In the genomic region with DNA sequence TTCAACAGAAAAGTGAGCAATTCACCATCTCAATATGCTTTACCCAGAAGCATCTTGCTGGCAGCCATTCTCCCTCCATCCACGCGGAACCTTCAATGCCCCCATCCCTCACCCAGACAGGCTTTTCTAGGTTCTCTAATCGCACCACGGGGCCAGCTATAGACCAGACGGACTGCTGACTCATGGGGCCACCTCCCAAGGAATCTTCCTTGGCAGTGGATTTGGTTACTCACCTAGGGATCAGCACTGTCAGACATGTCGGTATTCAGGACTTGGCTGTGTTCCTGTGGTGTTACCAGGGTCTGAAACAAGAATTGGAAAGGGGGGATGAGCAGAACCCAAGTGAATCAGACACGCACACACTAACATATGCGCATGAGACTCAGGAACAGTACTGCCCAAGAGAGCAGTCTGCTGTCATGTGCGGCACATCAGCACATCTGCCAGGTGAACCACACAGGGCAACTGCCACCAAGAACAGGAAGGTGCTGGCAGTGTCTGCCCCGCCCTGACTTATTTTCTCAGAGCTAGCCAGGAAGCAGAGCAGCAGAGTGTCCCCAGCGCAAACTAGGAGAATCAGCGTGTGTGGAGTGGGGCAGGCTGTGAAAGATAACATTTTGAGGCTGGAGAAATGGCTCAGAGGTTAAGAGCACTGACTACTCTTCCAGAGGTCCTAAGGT, we compare ENCODE assay signal across 14 mouse cellular contexts. TPM values are rescaled to one million over a fixed set of nuclear protein-coding genes. Genes with fewer than 3 reads are reported as not detected.
DNase-seq lines count a peak whose midpoint lies in the region; ATAC-seq and TF ChIP-seq lines count a peak whose summit lies in the region.
"Had no signal": no experiment of that assay in that cellular context is flagged by ENCODE, and none has a peak within 500 bp of the region (broad histone marks: within the 10 kb centered on the region; RNA-seq: fewer than 3 reads in every experiment).

No protein-coding gene starts in this region.

- no peak overlapping the region for H3K4me2 ChIP-seq in kidney, embryonic 16.5 days (replicated peaks; ENCODE audit: low read depth, low read length)
- no peak overlapping the region for H3K4me2 ChIP-seq in liver, embryonic 12.5 days
- H3K4me2 ChIP-seq in kidney, embryonic 15.5 days, result no peak overlapping the region
- H3K4me2 ChIP-seq in midbrain, embryonic 15.5 days, result no peak overlapping the region
- H3K4me2 ChIP-seq: heart, embryonic 11.5 days; limb, embryonic 15.5 days; neural tube, embryonic 12.5 days had no signal

- no peak for TF ChIP-seq POLR2A in kidney, adult 2 months (IDR thresholded peaks at IDR 0.05; ENCODE audit: low read depth, low read length)

- H3K9me3 ChIP-seq in kidney, embryonic 16.5 days (ENCODE audit: low read length), result no peaks in the 10 kb centered on the region
- H3K9me3 ChIP-seq in liver, embryonic 12.5 days (replicated peaks), result no peaks in the 10 kb centered on the region
- H3K9me3 ChIP-seq in kidney, embryonic 15.5 days (replicated peaks), result no peaks in the 10 kb centered on the region
- no peaks in the 10 kb centered on the region for H3K9me3 ChIP-seq in midbrain, embryonic 15.5 days
- H3K9me3 ChIP-seq: limb, embryonic 15.5 days; neural tube, embryonic 12.5 days had no signal

- peaks cover 20% of the 10 kb centered on the region for H3K4me1 ChIP-seq in kidney, adult 2 months (ENCODE audit: control insufficient read depth, insufficient read depth, low read length)
- H3K4me1 ChIP-seq in kidney, embryonic 16.5 days (ENCODE audit: insufficient read depth, low read length), result peaks cover 16% of the 10 kb centered on the region
- peaks cover 66% of the 10 kb centered on the region for H3K4me1 ChIP-seq in liver, embryonic 12.5 days
- peaks cover 31% of the 10 kb centered on the region for H3K4me1 ChIP-seq in kidney, embryonic 15.5 days
- H3K4me1 ChIP-seq in midbrain, embryonic 15.5 days, result peaks cover 14% of the 10 kb centered on the region

- TF ChIP-seq CTCF in kidney, adult 2 months (conservative IDR thresholded peaks at IDR 0.05; ENCODE audit: insufficient read depth, insufficient read length, low read depth, low read length), result no peak

- no peaks in the 10 kb centered on the region for H3K36me3 ChIP-seq in kidney, adult 2 months (ENCODE audit: control insufficient read depth, insufficient read depth, low read length)
- H3K36me3 ChIP-seq in kidney, embryonic 16.5 days (ENCODE audit: insufficient read depth, low read length), result no peaks in the 10 kb centered on the region; the same call in 1 of the 2 replicates
- H3K36me3 ChIP-seq in liver, embryonic 12.5 days, result peaks cover 12% of the 10 kb centered on the region; the same call in 1 of the 2 replicates
- H3K36me3 ChIP-seq in kidney, embryonic 15.5 days, result 0 out of 2 replicates have a peak, but pooled peaks cover 4% of the 10 kb centered on the region
- no peaks in the 10 kb centered on the region for H3K36me3 ChIP-seq in midbrain, embryonic 15.5 days (replicated peaks)
- H3K36me3 ChIP-seq: limb, embryonic 15.5 days; neural tube, embryonic 12.5 days had no signal

- no peak for ATAC-seq in kidney, embryonic 16.5 days (ENCODE audit: low FRiP score, low TSS enrichment)
- no peak; the same call in 1 of the 2 replicates for ATAC-seq in liver, embryonic 12.5 days
- ATAC-seq in kidney, embryonic 15.5 days (replicated peaks; ENCODE audit: low FRiP score), result no peak
- ATAC-seq in midbrain, embryonic 15.5 days (replicated peaks), result no peak
- ATAC-seq: forebrain, postnatal 0 days had no signal

- DNase-seq in kidney, adult 2 months, result peak; percentile 52
- peak; percentile 91 for DNase-seq in Muller cell, postnatal 12 days (ENCODE audit: inconsistent ontology term)
- peak; percentile 89 for DNase-seq in thymus, postnatal 0 days (ENCODE audit: low spot score)
- DNase-seq in lung, postnatal 4 days, result no peak
- DNase-seq: cerebellum, postnatal 10 days; forebrain, postnatal 0 days had no signal

- H3K27ac ChIP-seq in kidney, adult 2 months (ENCODE audit: insufficient read depth, low read depth, low read length), result peak overlapping the region; percentile 34; the same call in 1 of the 2 replicates
- no peak overlapping the region for H3K27ac ChIP-seq in kidney, embryonic 16.5 days (ENCODE audit: low read length)
- peak overlapping the region; percentile 31; the same call in 1 of the 2 replicates for H3K27ac ChIP-seq in liver, embryonic 12.5 days
- no peak overlapping the region for H3K27ac ChIP-seq in kidney, embryonic 15.5 days
- H3K27ac ChIP-seq in midbrain, embryonic 15.5 days, result no peak overlapping the region
- H3K27ac ChIP-seq: kidney, postnatal 0 days; limb, embryonic 15.5 days; neural tube, embryonic 12.5 days had no signal

- H3K9ac ChIP-seq in kidney, embryonic 16.5 days (replicated peaks; ENCODE audit: low read length), result no peak overlapping the region
- no peak overlapping the region for H3K9ac ChIP-seq in liver, embryonic 12.5 days
- H3K9ac ChIP-seq in kidney, embryonic 15.5 days, result no peak overlapping the region
- H3K9ac ChIP-seq in midbrain, embryonic 15.5 days, result no peak overlapping the region
- H3K9ac ChIP-seq: forebrain, postnatal 0 days; limb, embryonic 15.5 days; neural tube, embryonic 12.5 days had no signal

- no peak overlapping the region for H3K4me3 ChIP-seq in kidney, adult 2 months (ENCODE audit: insufficient read depth, low read depth, low read length)
- no peak overlapping the region for H3K4me3 ChIP-seq in kidney, embryonic 16.5 days (ENCODE audit: low read length)
- H3K4me3 ChIP-seq in liver, embryonic 12.5 days, result no peak overlapping the region
- no peak overlapping the region for H3K4me3 ChIP-seq in kidney, embryonic 15.5 days (replicated peaks)
- H3K4me3 ChIP-seq in midbrain, embryonic 15.5 days, result no peak overlapping the region
- H3K4me3 ChIP-seq: limb, embryonic 15.5 days; neural tube, embryonic 12.5 days had no signal

- 67% methylated on average over 12 of the region's 12 CpGs for whole genome bisulfite sequencing in kidney, adult 2 months
- 81% methylated on average over 12 of the region's 12 CpGs for WGBS in kidney, embryonic 16.5 days
- WGBS in liver, embryonic 12.5 days (ENCODE audit: insufficient replicate concordance), result 54% methylated on average over 12 of the region's 12 CpGs
- 81% methylated on average over 12 of the region's 12 CpGs for WGBS in kidney, embryonic 15.5 days
- 83% methylated on average over 12 of the region's 12 CpGs for WGBS in midbrain, embryonic 15.5 days

- no peaks in the 10 kb centered on the region for H3K27me3 ChIP-seq in kidney, adult 2 months (replicated peaks; ENCODE audit: control insufficient read depth, insufficient read depth, low read length)
- no peaks in the 10 kb centered on the region for H3K27me3 ChIP-seq in kidney, embryonic 16.5 days (ENCODE audit: insufficient read depth, low read length)
- no peaks in the 10 kb centered on the region for H3K27me3 ChIP-seq in liver, embryonic 12.5 days (replicated peaks)
- H3K27me3 ChIP-seq in kidney, embryonic 15.5 days, result no peaks in the 10 kb centered on the region
- no peaks in the 10 kb centered on the region for H3K27me3 ChIP-seq in midbrain, embryonic 15.5 days (replicated peaks)
- H3K27me3 ChIP-seq: limb, embryonic 15.5 days; neural tube, embryonic 12.5 days had no signal

RNA-seq across cellular contexts. Expression of a gene that starts 30.4 kb away (rescaled TPM):
- polyA plus RNA-seq in kidney, adult 2 months (2012; rRNA removed), result 87.8 and 93.2 TPM in 2 replicates
- 28.8 and 29.0 TPM in 2 replicates for polyA plus RNA-seq in kidney, embryonic 16.5 days (2015; fragmentation: Nextera tagmentation; extraction: Ambion mirVana)
- 10.8 TPM in 2 replicates for polyA plus RNA-seq in liver, embryonic 12.5 days (2016; fragmentation: Nextera tagmentation; extraction: Ambion mirVana)
- polyA plus RNA-seq in thymus, postnatal 0 days (2015; fragmentation: Nextera tagmentation; extraction: Ambion mirVana), result 55.9 and 58.5 TPM in 2 replicates
- 19.6 and 20.3 TPM in 2 replicates for polyA plus RNA-seq in kidney, embryonic 15.5 days (2015; fragmentation: Nextera tagmentation; extraction: Ambion mirVana)
- 13.4 and 15.1 TPM in 2 replicates for polyA plus RNA-seq in midbrain, embryonic 15.5 days (2015; fragmentation: Nextera tagmentation; extraction: Ambion mirVana)

Comparison
In these comparisons a context has a peak if more than half of its experiments do, and no peak if none do; other contexts are left out.
1. H3K27ac ChIP-seq: peak in kidney, adult 2 months (single experiment) and liver, embryonic 12.5 days (single experiment); none in kidney, embryonic 16.5 days (single experiment), kidney, embryonic 15.5 days (single experiment) and midbrain, embryonic 15.5 days (single experiment).
2. DNase-seq: peak in kidney, adult 2 months (single experiment), Muller cell, postnatal 12 days (single experiment) and thymus, postnatal 0 days (single experiment); none in lung, postnatal 4 days (0 of 2).